Mouse (Mus musculus): Measurements from ENCODE around the gene Vnn3.

Vnn3 gene

GRCm38 (mm10) chr10:23851228-23851912, at the start of gene Vnn3:
Gene Vnn3 (plus strand): TSS chr10:23851462.
- in situ Hi-C loops (cut with MboI; ENCODE audit: unreplicated experiment in 2 of 2): no loop called here

GRCm38 (mm10) chr10:23802911-23803310, 48.4 kb upstream of the Vnn3 start:
- in situ Hi-C loops (cut with MboI; ENCODE audit: unreplicated experiment in 2 of 2): no loop called here

- in situ Hi-C loops (cut with MboI; ENCODE audit: unreplicated experiment in 2 of 2): no loop called here
Measured at GRCm38 (mm10) chr10:23804665-23805064, 46.6 kb upstream of the Vnn3 start.

GRCm38 (mm10) chr10:23806201-23806600, 45.1 kb upstream of the Vnn3 start:
- in situ Hi-C loops (cut with MboI; ENCODE audit: unreplicated experiment in 2 of 2): no loop called here

- in situ Hi-C loops (cut with MboI; ENCODE audit: unreplicated experiment in 2 of 2): loop anchor here in 1 of 2 experiments (10.0 kb wide), 1 partner anchor 813 kb away; no protein-coding TSS in a partner anchor
Measured at GRCm38 (mm10) chr10:23811635-23812437, 39.4 kb upstream of the Vnn3 start.

- in situ Hi-C loops (cut with MboI; ENCODE audit: unreplicated experiment in 2 of 2): loop anchor here in 1 of 2 experiments (10.0 kb wide), 1 partner anchor 812 kb away; no protein-coding TSS in a partner anchor
Measured at GRCm38 (mm10) chr10:23812438-23812759, 38.9 kb upstream of the Vnn3 start.

GRCm38 (mm10) chr10:23812852-23813766, 38.2 kb upstream of the Vnn3 start:
- in situ Hi-C loops (cut with MboI; ENCODE audit: unreplicated experiment in 2 of 2): loop anchor here in 1 of 2 experiments (10.0 kb wide), 1 partner anchor 812 kb away; no protein-coding TSS in a partner anchor

- in situ Hi-C loops (cut with MboI; ENCODE audit: unreplicated experiment in 2 of 2): loop anchor here (5.0 to 10.0 kb wide), 5 partner anchors 267 to 810 kb away; no protein-coding TSS in a partner anchor
Measured at GRCm38 (mm10) chr10:23815168-23815567, 36.1 kb upstream of the Vnn3 start.

- in situ Hi-C loops (cut with MboI; ENCODE audit: unreplicated experiment in 2 of 2): loop anchor here (5.0 to 10.0 kb wide), 5 partner anchors 266 to 809 kb away; no protein-coding TSS in a partner anchor
Measured at GRCm38 (mm10) chr10:23816241-23816640, 35.0 kb upstream of the Vnn3 start.

- in situ Hi-C loops (cut with MboI; ENCODE audit: unreplicated experiment in 2 of 2): no loop called here
Measured at GRCm38 (mm10) chr10:23826516-23826915, 24.7 kb upstream of the Vnn3 start.

- in situ Hi-C loops (cut with MboI; ENCODE audit: unreplicated experiment in 2 of 2): no loop called here
Measured at GRCm38 (mm10) chr10:23836003-23836964, 15.0 kb upstream of the Vnn3 start.

- in situ Hi-C loops (cut with MboI; ENCODE audit: unreplicated experiment in 2 of 2): no loop called here
Measured at GRCm38 (mm10) chr10:23837115-23837514, 14.1 kb upstream of the Vnn3 start.

- in situ Hi-C loops (cut with MboI; ENCODE audit: unreplicated experiment in 2 of 2): no loop called here
Measured at GRCm38 (mm10) chr10:23838910-23839309, 12.4 kb upstream of the Vnn3 start.

- in situ Hi-C loops (cut with MboI; ENCODE audit: unreplicated experiment in 2 of 2): no loop called here
Measured at GRCm38 (mm10) chr10:23839368-23839767, 11.9 kb upstream of the Vnn3 start.

GRCm38 (mm10) chr10:23840496-23840895, 10.8 kb upstream of the Vnn3 start:
- in situ Hi-C loops (cut with MboI; ENCODE audit: unreplicated experiment in 2 of 2): no loop called here

- in situ Hi-C loops (cut with MboI; ENCODE audit: unreplicated experiment in 2 of 2): no loop called here
Measured at GRCm38 (mm10) chr10:23852096-23852495, 834 bp downstream of the Vnn3 start.

- in situ Hi-C loops (cut with MboI; ENCODE audit: unreplicated experiment in 2 of 2): no loop called here
Measured at GRCm38 (mm10) chr10:23864362-23865312, 13.4 kb downstream of the Vnn3 start.

GRCm38 (mm10) chr10:23880695-23881094, 29.4 kb downstream of the Vnn3 start:
- in situ Hi-C loops (cut with MboI; ENCODE audit: unreplicated experiment in 2 of 2): no loop called here

Data from v-Abl transformed pro-B cells (cell line).